Mouse (Mus musculus) myocyte (in vitro differentiated cells): ENCODE results near the gene Acvrl1.

Experiments used
- MAX ChIP-seq: IDR thresholded peaks from one replicate; pipeline ENCODE4 v1.6.1; 2011; ENCODE audit warnings: low read depth, mild to moderate bottlenecking, control low read depth
- POLR2A ChIP-seq: IDR thresholded peaks from one replicate; pipeline ENCODE4 v1.6.1; 2011; ENCODE audit warnings: low read depth, mild to moderate bottlenecking, control low read depth, moderate library complexity; ENCODE audit not compliant: insufficient read length
- TCF12 ChIP-seq: IDR thresholded peaks from one replicate; pipeline ENCODE4 v1.6.1; 2011; ENCODE audit warnings: mild to moderate bottlenecking, control low read depth; ENCODE audit not compliant: poor library complexity, insufficient read depth, severe bottlenecking

GRCm38 (mm10) chr15:101138675-101139074, 10.4 kb downstream of the Acvrl1 start:
- TF ChIP-seq TCF12, result no peak
- TF ChIP-seq POLR2A, result no peak
- TF ChIP-seq MAX, result no peak
